Mouse (Mus musculus) neural tube, postnatal 0 days (tissue): ENCODE measurements around the gene Pgm1. TPM values are rescaled to one million over a fixed set of nuclear protein-coding genes. Genes with fewer than 3 reads are reported as not detected.

Experiments
- polyA plus RNA-seq: library from polyadenylated mRNA; unstranded; fragments of >200 nt; fragmentation: Nextera tagmentation; extraction: Ambion mirVana; gene quantifications from 2 replicates; pipeline ENCODE4 v1.2.1, GENCODE M21; 2015

The Pgm1 gene
- 108 and 111 TPM in 2 replicates for polyA plus RNA-seq

GRCm38 (mm10) chr4:99929149-99929612 lies at the start of gene Pgm1:
Gene Pgm1, plus strand, starts transcription at chr4:99929414.

DNA sequence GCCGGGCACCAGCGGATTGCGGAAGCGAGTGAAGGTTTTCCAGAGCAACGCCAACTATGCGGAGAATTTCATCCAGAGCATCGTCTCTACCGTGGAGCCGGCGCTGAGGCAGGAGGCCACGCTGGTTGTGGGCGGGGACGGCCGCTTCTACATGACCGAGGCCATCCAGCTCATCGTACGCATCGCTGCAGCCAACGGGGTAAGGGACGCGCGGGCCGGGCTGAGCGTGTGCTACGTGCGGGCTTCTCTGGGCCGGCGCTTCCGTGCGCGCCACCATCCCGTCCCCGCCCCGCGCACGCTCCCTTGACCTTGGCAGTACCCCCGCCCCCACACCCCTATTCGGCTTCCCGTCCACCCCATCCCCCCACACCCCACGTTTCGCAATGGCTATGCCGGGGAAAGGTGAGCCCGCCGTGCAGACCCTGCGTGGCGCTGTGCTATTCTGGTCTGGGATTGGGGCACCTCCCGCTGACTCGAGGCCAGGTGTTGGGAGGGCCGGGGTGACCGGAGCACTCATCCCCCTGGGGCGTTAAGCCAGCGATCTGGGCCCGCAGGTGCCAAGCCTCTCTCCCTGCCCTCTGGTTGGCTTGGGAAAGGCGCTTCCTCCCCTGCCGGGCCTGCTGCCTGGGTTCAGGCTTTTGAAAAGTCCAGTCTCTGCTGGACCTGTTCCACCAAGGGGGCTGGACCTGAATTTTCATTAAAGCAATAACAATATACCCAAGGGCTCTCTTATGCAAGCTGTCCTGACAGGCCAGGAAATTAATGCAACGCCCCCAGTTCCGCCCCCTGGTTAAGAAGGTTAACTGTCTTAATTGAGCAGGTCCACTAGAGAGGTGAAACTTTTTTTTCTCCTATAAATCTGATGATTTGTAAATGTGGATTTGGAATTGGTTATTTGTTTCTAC lies 651 bp downstream of the Pgm1 start, which contains the start of gene Itgb3bp:
Itgb3bp (minus strand) TSS at position 201 of the 905 bp plus-strand sequence.

Other genes with a start within 250 kb of the Pgm1 start
- gene Alg6, start 213.8 kb upstream of the Pgm1 start, polyA plus RNA-seq, result 15.2 and 16.1 TPM in 2 replicates
- 5.6 and 7.0 TPM in 2 replicates for gene Efcab7, start 100.2 kb upstream of the Pgm1 start, polyA plus RNA-seq
- gene Itgb3bp, start 399 bp downstream of the Pgm1 start, polyA plus RNA-seq, result 10.0 and 10.6 TPM in 2 replicates
- gene Ror1, start 166.4 kb downstream of the Pgm1 start, polyA plus RNA-seq, result 0.89 and 1.1 TPM in 2 replicates